Mouse (Mus musculus): ENCODE data around the gene Ptpn5.

- TF ChIP-seq CTCF (IDR thresholded peaks at IDR 0.05) (no peak), POLR2A (IDR thresholded peaks at IDR 0.05; ENCODE audit: insufficient read depth, low read depth, low read length) (no peak)
These were observed 32.9 kb downstream of the Ptpn5 start for GRCm38 (mm10) chr7:47100615-47101014.
